In the genomic region with DNA sequence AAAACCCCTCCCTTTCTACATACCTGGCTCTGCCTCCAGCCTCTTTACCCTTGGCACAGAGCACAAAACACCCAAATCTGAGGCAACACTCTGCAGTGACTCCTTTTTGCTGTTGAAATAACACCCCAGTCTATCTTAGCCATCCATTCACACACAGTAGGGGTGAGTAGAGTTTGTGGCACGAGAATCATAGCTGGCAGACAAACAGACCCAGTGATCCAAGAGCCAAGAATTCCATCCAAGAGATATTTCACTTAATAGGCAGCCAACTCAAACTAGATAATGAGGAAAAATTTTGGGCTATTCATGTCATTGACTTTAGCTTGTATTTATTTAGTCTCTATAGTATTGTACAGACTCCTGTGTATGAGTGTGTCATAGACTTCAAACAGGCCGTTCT, we compare ENCODE assay signal across 30 mouse cellular contexts.
DNase-seq lines count a peak whose midpoint lies in the region; ATAC-seq and TF ChIP-seq lines count a peak whose summit lies in the region.
"Had no signal": no experiment of that assay in that cellular context is flagged by ENCODE, and none has a peak within 500 bp of the region (broad histone marks: within the 10 kb centered on the region; RNA-seq: fewer than 3 reads in every experiment).

No protein-coding gene starts in this region.

- peaks cover 3% of the 10 kb centered on the region for H3K4me1 ChIP-seq in heart, adult 2 months (ENCODE audit: control insufficient read depth, insufficient read depth, low read length)
- H3K4me1 ChIP-seq in heart, embryonic 10.5 days = peaks cover 11% of the 10 kb centered on the region; the same call in 1 of the 2 replicates
- peaks cover 6% of the 10 kb centered on the region; the same call in 1 of the 2 replicates for H3K4me1 ChIP-seq in heart, postnatal 0 days (ENCODE audit: control insufficient read depth, insufficient read depth)
- no peaks in the 10 kb centered on the region for H3K4me1 ChIP-seq in neural tube, embryonic 15.5 days
- H3K4me1 ChIP-seq: embryonic facial prominence, embryonic 12.5 days; limb, embryonic 15.5 days; neural tube, embryonic 12.5 days had no signal

- peak; percentile 25 to 33 for DNase-seq in cerebellum, postnatal 10 days
- DNase-seq in cerebellum, postnatal 4 days (ENCODE audit: low spot score in 2 of 2) = no peak
- DNase-seq in heart, adult 2 months = peak; percentile 14 to 19
- no peak for DNase-seq in heart, embryonic 10.5 days (ENCODE audit: low spot score)
- DNase-seq in layer of hippocampus, postnatal 14 days (ENCODE audit: low spot score in 2 of 2) = peak; percentile 31 to 66
- DNase-seq in layer of hippocampus, adult 11-12 months (ENCODE audit: low spot score) = no peak
- DNase-seq in heart, postnatal 0 days (ENCODE audit: low spot score) = no peak
- DNase-seq: cerebellum, adult 8-10 months; cerebellum, postnatal 36 days; embryo, embryonic 11 days; gastrocnemius, postnatal 10 days; kidney, adult 18-20 months; kidney, postnatal 25 days; lung, embryonic 14.5 days; lung, postnatal 36 days; thymus, adult 2 months; thymus, postnatal 36 days had no signal

- intact Hi-C loops in heart, adult 2 months (cut with DNase I) = no loop called here

- 54% methylated on average over 2 of the region's 2 CpGs for WGBS in heart, adult 2 months
- 76% methylated on average over 2 of the region's 2 CpGs for WGBS in heart, embryonic 10.5 days
- 43% methylated on average over 2 of the region's 2 CpGs for WGBS in heart, postnatal 0 days
- 81% methylated on average over 2 of the region's 2 CpGs for WGBS in neural tube, embryonic 15.5 days

- TF ChIP-seq EP300 in heart, adult 2 months (IDR thresholded peaks at IDR 0.05; ENCODE audit: insufficient read depth, low read depth, low read length) = no peak
- TF ChIP-seq EP300 in heart, postnatal 0 days (IDR thresholded peaks at IDR 0.05; ENCODE audit: low read depth) = 0 out of 2 replicates have a peak, but pooled peaks have one; percentile 22

- no peaks in the 10 kb centered on the region for H3K27me3 ChIP-seq in heart, adult 2 months (ENCODE audit: control insufficient read depth, insufficient read depth, low read length)
- peaks cover 17% of the 10 kb centered on the region; the same call in 1 of the 2 replicates for H3K27me3 ChIP-seq in heart, embryonic 10.5 days (ENCODE audit: insufficient read depth, poor library complexity, severe bottlenecking)
- 0 out of 2 replicates have a peak, but pooled peaks cover 3% of the 10 kb centered on the region for H3K27me3 ChIP-seq in heart, postnatal 0 days (ENCODE audit: control insufficient read depth, insufficient read depth, low read length)
- H3K27me3 ChIP-seq in neural tube, embryonic 15.5 days (replicated peaks) = no peaks in the 10 kb centered on the region
- H3K27me3 ChIP-seq: embryonic facial prominence, embryonic 12.5 days; limb, embryonic 15.5 days; liver, embryonic 15.5 days; neural tube, embryonic 12.5 days; Patski had no signal

- no peak for TF ChIP-seq POLR2A in heart, adult 2 months (IDR thresholded peaks at IDR 0.05; ENCODE audit: insufficient read depth, low read depth, low read length)

- no peaks in the 10 kb centered on the region for H3K9me3 ChIP-seq in heart, embryonic 10.5 days
- no peaks in the 10 kb centered on the region for H3K9me3 ChIP-seq in heart, postnatal 0 days (replicated peaks; ENCODE audit: control insufficient read depth, low read length)
- H3K9me3 ChIP-seq in neural tube, embryonic 15.5 days (replicated peaks) = no peaks in the 10 kb centered on the region
- H3K9me3 ChIP-seq: embryonic facial prominence, embryonic 12.5 days; G1E; kidney, embryonic 15.5 days; limb, embryonic 10.5 days; limb, embryonic 15.5 days; liver, embryonic 15.5 days; neural tube, embryonic 12.5 days had no signal

- H3K4me3 ChIP-seq in heart, adult 2 months = no peak overlapping the region
- no peak overlapping the region for H3K4me3 ChIP-seq in heart, embryonic 10.5 days
- H3K4me3 ChIP-seq in heart, postnatal 0 days (ENCODE audit: low read depth, low read length) = no peak overlapping the region
- H3K4me3 ChIP-seq in neural tube, embryonic 15.5 days (replicated peaks) = no peak overlapping the region
- H3K4me3 ChIP-seq: embryonic facial prominence, embryonic 12.5 days; kidney, embryonic 15.5 days; layer of hippocampus, adult 2 months; limb, embryonic 10.5 days; limb, embryonic 15.5 days; liver, embryonic 15.5 days; myocyte; neural tube, embryonic 12.5 days had no signal

- no peaks in the 10 kb centered on the region for H3K36me3 ChIP-seq in heart, adult 2 months (ENCODE audit: control insufficient read depth, insufficient read depth, low read length)
- no peaks in the 10 kb centered on the region for H3K36me3 ChIP-seq in heart, embryonic 10.5 days
- H3K36me3 ChIP-seq in heart, postnatal 0 days (replicated peaks; ENCODE audit: control insufficient read depth, insufficient read depth, low read length) = no peaks in the 10 kb centered on the region
- no peaks in the 10 kb centered on the region for H3K36me3 ChIP-seq in neural tube, embryonic 15.5 days
- H3K36me3 ChIP-seq: embryonic facial prominence, embryonic 12.5 days; G1E; kidney, embryonic 15.5 days; limb, embryonic 10.5 days; limb, embryonic 15.5 days; liver, embryonic 15.5 days; neural tube, embryonic 12.5 days had no signal

- H3K9ac ChIP-seq in heart, adult 2 months (ENCODE audit: low read depth, low read length) = no peak overlapping the region
- no peak overlapping the region for H3K9ac ChIP-seq in heart, postnatal 0 days (replicated peaks; ENCODE audit: low read depth, low read length)
- H3K9ac ChIP-seq in neural tube, embryonic 15.5 days (replicated peaks) = no peak overlapping the region
- H3K9ac ChIP-seq: embryonic facial prominence, embryonic 12.5 days; hindbrain, embryonic 14.5 days; kidney, embryonic 15.5 days; limb, embryonic 15.5 days; liver, embryonic 15.5 days; lung, embryonic 14.5 days; neural tube, embryonic 12.5 days had no signal

- H3K79me2 ChIP-seq in heart, adult 2 months (replicated peaks; ENCODE audit: control insufficient read depth, insufficient read depth, low read length) = no peaks in the 10 kb centered on the region

- H3K27ac ChIP-seq in heart, adult 2 months = no peak overlapping the region
- H3K27ac ChIP-seq in heart, embryonic 10.5 days = no peak overlapping the region
- H3K27ac ChIP-seq in heart, postnatal 0 days (ENCODE audit: low read depth) = no peak overlapping the region
- H3K27ac ChIP-seq in neural tube, embryonic 15.5 days (replicated peaks) = no peak overlapping the region
- H3K27ac ChIP-seq: embryonic facial prominence, embryonic 12.5 days; hindbrain, embryonic 14.5 days; kidney, embryonic 15.5 days; layer of hippocampus, adult 2 months; limb, embryonic 10.5 days; limb, embryonic 15.5 days; liver, embryonic 15.5 days; neural tube, embryonic 12.5 days had no signal

- H3K4me2 ChIP-seq in heart, postnatal 0 days (ENCODE audit: low read depth, low read length) = no peak overlapping the region
- no peak overlapping the region for H3K4me2 ChIP-seq in neural tube, embryonic 15.5 days
- H3K4me2 ChIP-seq: embryonic facial prominence, embryonic 12.5 days; hindbrain, embryonic 14.5 days; kidney, embryonic 15.5 days; limb, embryonic 15.5 days; liver, embryonic 15.5 days; lung, embryonic 14.5 days; midbrain, embryonic 11.5 days; neural tube, embryonic 12.5 days had no signal

- TF ChIP-seq CTCF in heart, adult 2 months (IDR thresholded peaks at IDR 0.05) = no peak
- no peak for TF ChIP-seq CTCF in heart, postnatal 0 days (IDR thresholded peaks at IDR 0.05; ENCODE audit: low read depth)

- peak; percentile 27; the same call in 1 of the 2 replicates for ATAC-seq in heart, postnatal 0 days (ENCODE audit: insufficient read depth, low read depth)
- no peak for ATAC-seq in neural tube, embryonic 15.5 days (ENCODE audit: low FRiP score)
- ATAC-seq: Patski had no signal

Comparison
In these comparisons a context has a peak if more than half of its experiments do, and no peak if none do; other contexts are left out.
1. DNase-seq: peak in cerebellum, postnatal 10 days (2 of 2), heart, adult 2 months (2 of 2) and layer of hippocampus, postnatal 14 days (2 of 2); none in cerebellum, postnatal 4 days (0 of 2), heart, embryonic 10.5 days (single experiment), layer of hippocampus, adult 11-12 months (single experiment) and heart, postnatal 0 days (single experiment).